Mouse (Mus musculus) spleen, adult 2 months (tissue): ENCODE measurements around the gene Yipf4.

Source experiments
- CTCF ChIP-seq: fragments of 200-500 bp; IDR thresholded peaks from 2 replicates; pipeline ENCODE4 v1.5.1; 2011; ENCODE audit warnings: mild to moderate bottlenecking, inconsistent platforms; ENCODE audit not compliant: insufficient read depth, insufficient read length, insufficient replicate concordance; ENCODE audit errors: extremely low read depth
- POLR2A ChIP-seq: fragments of 200-500 bp; IDR thresholded peaks from 2 replicates; pipeline ENCODE4 v1.6.1; 2011; ENCODE audit warnings: low read depth, low read length, inconsistent platforms

- TF ChIP-seq CTCF = no peak
- no peak for TF ChIP-seq POLR2A
These were observed 36.8 kb downstream of the Yipf4 start for GRCm38 (mm10) chr17:74526117-74526516.
